Mouse (Mus musculus): ENCODE measurements at regions not wholly inside any gene's neighbourhood (a gene's known extent, or its start where the extent isn't known, plus 50 kb on each side); places are given as distances from the start of the nearest gene placed in this dataset.
"Not testable (repeated sequence)": the region's sequence is repeated elsewhere in the genome, so short reads cannot be mapped to it uniquely, and the experiment has no call there.

- DNase-seq (ENCODE audit: low spot score): no peak
Observed at GRCm38 (mm10) chr8:5523281-5523680, 418.1 kb upstream of the Slc10a2 start.

- DNase-seq (ENCODE audit: low spot score): no peak
Observed at GRCm38 (mm10) chr8:5495861-5496260, 390.7 kb upstream of the Slc10a2 start.

GRCm38 (mm10) chr8:5490491-5490890 lies 385.3 kb upstream of the Slc10a2 start:
- no peak for DNase-seq (ENCODE audit: low spot score)

- DNase-seq (ENCODE audit: low spot score): no peak
Observed at GRCm38 (mm10) chr8:5482938-5483337, 377.8 kb upstream of the Slc10a2 start.

- DNase-seq (ENCODE audit: low spot score): no peak
Observed at GRCm38 (mm10) chr8:5472999-5473398, 367.8 kb upstream of the Slc10a2 start.

- DNase-seq (ENCODE audit: low spot score): no peak
Observed at GRCm38 (mm10) chr8:5472582-5472981, 367.4 kb upstream of the Slc10a2 start.

GRCm38 (mm10) chr8:5457619-5458018 lies 352.5 kb upstream of the Slc10a2 start:
- DNase-seq (ENCODE audit: low spot score): no peak

GRCm38 (mm10) chr8:5453469-5453868 lies 348.3 kb upstream of the Slc10a2 start:
- DNase-seq (ENCODE audit: low spot score): no peak

- DNase-seq (ENCODE audit: low spot score): not testable (repeated sequence)
Observed at GRCm38 (mm10) chr8:5442243-5442642, 337.1 kb upstream of the Slc10a2 start.

GRCm38 (mm10) chr8:5440404-5440803 lies 335.3 kb upstream of the Slc10a2 start:
- not testable (repeated sequence) for DNase-seq (ENCODE audit: low spot score)

- DNase-seq (ENCODE audit: low spot score): no peak
Observed at GRCm38 (mm10) chr8:5439054-5439453, 333.9 kb upstream of the Slc10a2 start.

GRCm38 (mm10) chr8:5428303-5428971 lies 323.3 kb upstream of the Slc10a2 start:
- no peak for DNase-seq (ENCODE audit: low spot score)

GRCm38 (mm10) chr8:5416841-5417240 lies 311.7 kb upstream of the Slc10a2 start:
- not testable (repeated sequence) for DNase-seq (ENCODE audit: low spot score)

- no peak for DNase-seq (ENCODE audit: low spot score)
Observed at GRCm38 (mm10) chr8:5384851-5385250, 279.7 kb upstream of the Slc10a2 start.

GRCm38 (mm10) chr8:5378001-5378400 lies 272.9 kb upstream of the Slc10a2 start:
- DNase-seq (ENCODE audit: low spot score): no peak

- no peak for DNase-seq (ENCODE audit: low spot score)
Observed at GRCm38 (mm10) chr8:5339953-5340352, 234.8 kb upstream of the Slc10a2 start.

GRCm38 (mm10) chr8:5314594-5314993 lies 209.4 kb upstream of the Slc10a2 start:
- no peak for DNase-seq (ENCODE audit: low spot score)

- no peak for DNase-seq (ENCODE audit: low spot score)
Observed at GRCm38 (mm10) chr8:5299982-5300381, 194.8 kb upstream of the Slc10a2 start.

- DNase-seq (ENCODE audit: low spot score): no peak
Observed at GRCm38 (mm10) chr8:5297190-5297589, 192.0 kb upstream of the Slc10a2 start.

- no peak for DNase-seq (ENCODE audit: low spot score)
Observed at GRCm38 (mm10) chr8:5285708-5286161, 180.6 kb upstream of the Slc10a2 start.

- DNase-seq (ENCODE audit: low spot score): no peak
Observed at GRCm38 (mm10) chr8:5283799-5284198, 178.6 kb upstream of the Slc10a2 start.

GRCm38 (mm10) chr8:5262316-5262715 lies 157.2 kb upstream of the Slc10a2 start:
- DNase-seq (ENCODE audit: low spot score): no peak

- peak; percentile 18 for DNase-seq (ENCODE audit: low spot score)
Observed at GRCm38 (mm10) chr8:5241871-5242270, 136.7 kb upstream of the Slc10a2 start.

All from urinary bladder, postnatal 25 days (tissue).